Mouse (Mus musculus) CD4-positive, CD25-positive, alpha-beta regulatory T cell (primary cell): Measurements from ENCODE around the gene Zfp94. TPM values are rescaled to one million over a fixed set of nuclear protein-coding genes. Genes with fewer than 3 reads are reported as not detected.

ENCODE experiments used
- polyA plus RNA-seq: library from polyadenylated mRNA; unstranded; fragments of 100-300 nt; shearing (Covaris generic); gene quantifications from one replicate; pipeline ENCODE4 v1.2.1, GENCODE M21; 2017

The Zfp94 gene
- polyA plus RNA-seq, result 12.3 TPM

DNA sequence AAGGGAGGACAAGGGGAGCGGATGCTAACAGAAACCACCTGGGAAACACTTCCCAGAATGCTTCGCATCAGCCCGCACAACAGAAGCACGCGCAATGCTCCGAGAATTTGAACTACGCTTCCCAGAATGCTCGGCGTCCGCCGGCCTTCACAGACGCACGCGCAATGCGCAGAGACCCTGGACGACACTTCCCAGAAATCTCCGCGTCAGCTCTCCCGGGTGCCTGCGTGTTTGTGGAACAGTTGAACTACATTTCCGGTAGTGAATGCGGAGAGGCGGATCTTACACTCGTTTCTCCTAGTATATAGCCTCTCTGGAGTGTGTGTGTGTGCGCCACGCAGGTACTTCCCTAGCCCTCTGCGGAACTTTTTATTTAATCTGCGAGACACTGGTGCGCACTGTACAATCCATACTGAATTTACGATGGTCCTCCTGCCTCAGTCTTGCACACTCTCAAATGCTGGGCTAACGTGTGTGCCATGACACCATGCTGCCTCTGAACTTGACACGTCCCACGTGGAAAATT lies at the start of gene Zfp94:
Gene Zfp94, minus strand, starts transcription at position 100 of the 526 bp plus-strand sequence.

DNA sequence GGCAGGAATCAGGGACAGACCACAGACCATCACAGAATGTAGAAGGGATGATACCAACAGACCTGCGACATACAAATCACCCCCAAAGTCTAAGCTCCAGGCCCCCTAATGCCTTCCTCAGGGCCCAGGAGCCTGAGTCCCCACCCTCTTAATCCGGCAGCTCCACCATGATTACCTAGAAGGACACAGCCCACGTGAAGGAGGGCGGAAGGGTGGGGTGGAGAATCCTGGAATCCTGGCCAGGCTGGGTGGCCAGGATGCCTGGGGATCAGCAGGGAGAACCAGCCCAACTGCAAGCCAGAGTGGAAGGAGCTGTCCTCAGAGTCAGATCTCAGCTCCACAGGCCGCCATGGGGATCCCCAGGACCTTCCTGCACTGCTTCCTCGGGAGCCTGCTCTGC lies 32.4 kb upstream of the Zfp94 start, which contains the start of gene Lypd5:
Gene Lypd5, plus strand, starts transcription at position 301 of the 400 bp plus-strand sequence.

DNA sequence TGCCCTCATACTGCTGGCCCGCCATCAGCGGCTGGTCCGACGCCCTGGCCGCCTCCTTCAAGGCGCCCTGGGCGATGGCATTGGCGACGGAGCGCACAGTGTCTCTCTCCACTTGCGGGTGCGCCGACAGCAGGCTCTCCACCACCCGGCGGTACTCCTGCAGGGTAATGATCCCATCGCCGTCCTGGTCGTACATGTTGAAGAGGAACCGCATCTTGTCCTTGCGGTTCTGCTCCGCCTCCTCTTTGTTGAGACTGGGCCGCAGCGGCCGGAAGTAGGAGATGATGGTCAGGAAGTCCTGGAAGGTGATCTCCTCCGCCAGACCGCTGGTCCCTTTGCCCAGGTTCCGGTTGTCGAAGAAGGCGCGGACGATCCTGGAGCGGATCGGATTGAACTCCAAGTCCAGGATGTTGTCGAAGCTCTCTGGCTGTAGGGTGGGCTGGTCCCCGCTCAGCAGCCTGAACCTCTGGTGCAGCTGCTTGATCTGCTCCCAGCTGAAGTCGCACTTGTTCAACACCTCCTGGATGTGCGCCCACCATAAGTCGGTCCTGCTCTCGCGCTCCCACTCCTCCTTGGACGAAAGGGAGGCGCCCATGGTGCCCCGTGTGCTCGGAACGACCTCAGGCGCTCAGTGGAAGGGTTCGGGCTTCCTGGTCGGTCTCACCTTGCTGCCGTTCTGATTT lies 17.0 kb upstream of the Zfp94 start, which contains the start of gene Tescl:
Gene Tescl, minus strand, starts transcription at position 633 of the 683 bp plus-strand sequence.

DNA sequence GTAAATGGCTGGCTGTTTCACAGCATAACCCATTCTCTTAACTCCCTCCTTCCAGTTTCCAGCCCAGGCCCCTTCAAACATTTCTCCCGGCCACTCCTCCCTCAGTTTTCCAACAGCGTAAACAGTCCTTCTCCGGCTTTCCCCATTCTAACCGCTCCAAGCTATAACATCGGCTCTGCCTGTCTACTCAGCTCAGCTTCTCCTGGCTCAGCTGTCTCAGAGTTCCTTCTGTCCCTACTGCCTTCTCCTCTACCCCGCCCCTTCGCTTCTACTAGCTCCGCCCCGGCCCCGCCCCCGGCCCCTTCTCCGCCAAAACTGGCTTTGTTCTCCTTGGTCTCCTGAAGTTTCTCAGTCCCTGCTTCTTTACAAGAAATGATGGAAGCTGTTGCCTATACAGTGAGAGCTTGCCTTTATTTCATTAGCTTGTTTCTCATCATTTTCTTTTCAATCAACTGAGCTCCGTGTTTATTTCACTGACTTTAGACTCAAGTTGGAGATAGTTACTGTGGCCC lies 15.6 kb downstream of the Zfp94 start, which contains the start of gene Zfp61:
Gene Zfp61, minus strand, starts transcription at position 462 of the 512 bp plus-strand sequence.

DNA sequence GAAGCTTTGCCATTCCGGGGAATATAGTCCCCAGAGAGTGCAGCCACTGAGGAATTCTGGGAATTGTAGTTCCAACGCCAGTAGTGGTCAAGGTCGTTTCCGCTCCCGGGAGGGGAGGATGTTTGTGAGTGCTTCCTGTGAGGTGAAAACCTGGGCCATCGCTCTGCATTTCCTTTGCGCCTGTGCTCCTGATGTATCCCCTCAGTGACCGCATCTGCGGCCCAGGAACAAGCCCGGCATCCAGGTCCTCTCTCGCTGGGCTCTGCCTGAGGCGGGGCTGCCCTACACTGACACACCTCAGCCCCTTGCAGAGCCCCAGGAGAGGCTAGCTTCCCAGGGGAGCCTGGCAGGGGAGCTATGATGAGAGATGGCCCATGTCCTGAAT lies 46.2 kb downstream of the Zfp94 start, which contains the start of gene Zfp93:
Gene Zfp93, plus strand, starts transcription at position 133 of the 385 bp plus-strand sequence.

DNA sequence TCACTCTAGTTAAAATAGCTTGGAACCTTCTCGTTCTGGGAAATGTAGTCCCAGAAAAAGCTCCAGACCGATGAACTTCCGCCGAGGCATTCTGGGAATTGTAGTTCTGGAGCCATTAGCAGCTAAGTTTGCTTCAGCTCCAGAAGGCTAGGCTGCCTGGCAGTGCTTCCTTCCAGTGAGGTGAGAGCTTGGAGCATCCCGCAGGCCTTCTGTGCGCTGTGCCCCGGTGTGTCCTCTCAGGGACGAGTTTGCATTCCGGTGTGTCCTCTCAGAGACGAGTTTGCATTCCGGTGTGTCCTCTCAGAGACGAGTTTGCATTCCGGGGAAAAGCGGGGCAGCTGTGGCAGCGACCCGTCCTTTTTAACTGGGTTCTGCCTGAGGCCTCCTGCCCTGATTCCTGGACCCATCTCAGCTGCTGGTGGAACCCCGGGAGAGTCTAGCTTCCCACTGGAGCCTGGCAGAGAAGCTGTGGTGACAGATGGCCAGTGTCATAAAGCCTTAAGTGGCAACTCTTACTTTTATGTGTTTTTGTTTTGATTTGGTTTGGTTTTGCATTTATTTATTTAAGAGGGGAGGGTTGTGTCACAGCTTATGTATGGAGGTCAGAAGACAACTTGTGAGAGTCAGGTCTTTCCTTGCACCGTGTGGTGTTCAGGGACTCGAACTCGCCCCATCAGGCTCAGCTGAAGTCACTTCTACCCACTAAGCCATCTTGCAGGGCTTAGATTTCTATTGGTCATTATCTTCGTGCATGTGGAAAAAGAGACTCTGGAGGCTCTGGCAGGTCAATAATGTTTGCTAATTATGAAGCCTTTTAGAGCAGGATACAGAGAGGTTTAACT lies 61.6 kb downstream of the Zfp94 start, which contains the start of gene Zfp108:
Gene Zfp108, plus strand, starts transcription at position 162 of the 842 bp plus-strand sequence.

Other genes with a start within 250 kb of the Zfp94 start
- 31.0 TPM for gene Zfp180, start 234.7 kb downstream of the Zfp94 start, polyA plus RNA-seq
- 1.5 TPM for gene Zfp112, start 204.4 kb downstream of the Zfp94 start, polyA plus RNA-seq
- gene Zfp235, start 182.5 kb downstream of the Zfp94 start, polyA plus RNA-seq, result 14.4 TPM
- gene Zfp114, start 141.6 kb downstream of the Zfp94 start, polyA plus RNA-seq, result 0.77 TPM
- gene Zfp111, start 105.2 kb downstream of the Zfp94 start, polyA plus RNA-seq, result 0.29 TPM
- gene Zfp109, start 79.1 kb downstream of the Zfp94 start, polyA plus RNA-seq, result 4.3 TPM
- gene Zfp108, start 61.9 kb downstream of the Zfp94 start, polyA plus RNA-seq, result 0.56 TPM
- 1.7 TPM for gene Zfp93, start 46.2 kb downstream of the Zfp94 start, polyA plus RNA-seq
- 20.5 TPM for gene Zfp61, start 15.4 kb downstream of the Zfp94 start, polyA plus RNA-seq
- not detected for gene Tescl, start 17.3 kb upstream of the Zfp94 start, polyA plus RNA-seq
- gene Lypd5, start 32.5 kb upstream of the Zfp94 start, polyA plus RNA-seq, result not detected
- gene Kcnn4, start 53.6 kb upstream of the Zfp94 start, polyA plus RNA-seq, result 397 TPM
- gene Smg9, start 83.0 kb upstream of the Zfp94 start, polyA plus RNA-seq, result 66.6 TPM
- gene Irgc1, start 135.6 kb upstream of the Zfp94 start, polyA plus RNA-seq, result 0.41 TPM
- gene Plaur, start 145.8 kb upstream of the Zfp94 start, polyA plus RNA-seq, result 1.7 TPM
- not detected for gene Cadm4, start 165.4 kb upstream of the Zfp94 start, polyA plus RNA-seq
- 2.2 TPM for gene Zfp428, start 190.3 kb upstream of the Zfp94 start, polyA plus RNA-seq
- not detected for gene AC161166.1, start 195.8 kb upstream of the Zfp94 start, polyA plus RNA-seq
- gene Irgq, start 214.0 kb upstream of the Zfp94 start, polyA plus RNA-seq, result 4.8 TPM
- gene Pinlyp, start 229.5 kb upstream of the Zfp94 start, polyA plus RNA-seq, result not detected
- gene Xrcc1, start 229.6 kb upstream of the Zfp94 start, polyA plus RNA-seq, result 75.0 TPM